Mouse (Mus musculus): ENCODE measurements around the gene Dact3. TPM values are rescaled to one million over a fixed set of nuclear protein-coding genes. Genes with fewer than 3 reads are reported as not detected.

Dact3 gene
- polyA plus RNA-seq, 3 experiments from 2014 or later, result not detected

GRCm38 (mm10) chr7:16918014-16918413 lies 42.9 kb downstream of the Dact3 start:
- no peak for ATAC-seq

- ATAC-seq, result no peak
Observed at GRCm38 (mm10) chr7:16918670-16919069, 43.6 kb downstream of the Dact3 start.

GRCm38 (mm10) chr7:16919395-16920149 lies 44.5 kb downstream of the Dact3 start:
- no peak for ATAC-seq

DNA sequence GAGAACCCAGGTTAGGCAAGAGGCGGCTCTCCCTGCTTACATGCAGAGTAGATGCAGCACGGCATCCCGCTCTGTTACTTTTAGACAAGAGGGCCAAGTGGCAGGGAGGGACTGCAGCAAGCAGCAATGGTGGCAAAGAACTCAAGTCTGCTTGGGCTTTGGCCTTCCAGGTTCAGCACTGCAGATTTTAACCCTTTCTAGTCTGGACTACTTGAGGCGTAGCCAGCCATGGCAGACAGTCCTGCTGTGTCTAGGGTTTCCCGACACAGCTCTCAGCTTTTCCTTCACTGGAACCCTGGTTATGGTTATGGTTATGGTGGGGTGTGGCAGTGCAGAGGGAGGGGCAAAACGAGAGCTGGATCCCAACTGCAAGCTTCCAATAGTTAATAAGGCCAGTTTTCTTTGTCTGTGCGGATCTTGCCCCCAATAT lies 45.0 kb downstream of the Dact3 start:
- no peak for ATAC-seq

GRCm38 (mm10) chr7:16920818-16921791 lies 46.0 kb downstream of the Dact3 start:
- ATAC-seq, result no peak

DNA sequence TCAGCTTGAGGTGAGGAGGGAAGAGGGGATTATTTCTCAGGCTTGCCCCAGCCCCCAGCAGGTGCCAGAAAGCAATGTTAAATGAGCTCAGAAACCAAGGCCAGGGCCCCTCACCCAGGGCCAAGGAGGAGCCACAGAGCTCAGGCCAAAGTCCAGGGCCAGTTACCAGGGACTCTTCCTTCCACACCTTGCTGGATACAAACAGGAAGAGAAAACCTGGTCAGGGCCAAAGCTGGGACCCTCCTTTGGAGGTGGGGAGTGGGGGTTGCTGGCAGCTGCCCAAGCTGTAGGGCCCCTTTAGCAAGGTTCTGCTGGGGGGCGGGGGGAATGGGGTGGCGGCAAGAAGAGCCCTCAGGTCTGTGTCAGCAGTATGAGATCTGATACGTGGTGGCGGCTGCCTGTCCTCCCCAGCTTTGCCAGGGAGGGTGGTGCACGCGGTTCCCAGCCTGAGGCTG lies 46.8 kb downstream of the Dact3 start:
- no peak for ATAC-seq

DNA sequence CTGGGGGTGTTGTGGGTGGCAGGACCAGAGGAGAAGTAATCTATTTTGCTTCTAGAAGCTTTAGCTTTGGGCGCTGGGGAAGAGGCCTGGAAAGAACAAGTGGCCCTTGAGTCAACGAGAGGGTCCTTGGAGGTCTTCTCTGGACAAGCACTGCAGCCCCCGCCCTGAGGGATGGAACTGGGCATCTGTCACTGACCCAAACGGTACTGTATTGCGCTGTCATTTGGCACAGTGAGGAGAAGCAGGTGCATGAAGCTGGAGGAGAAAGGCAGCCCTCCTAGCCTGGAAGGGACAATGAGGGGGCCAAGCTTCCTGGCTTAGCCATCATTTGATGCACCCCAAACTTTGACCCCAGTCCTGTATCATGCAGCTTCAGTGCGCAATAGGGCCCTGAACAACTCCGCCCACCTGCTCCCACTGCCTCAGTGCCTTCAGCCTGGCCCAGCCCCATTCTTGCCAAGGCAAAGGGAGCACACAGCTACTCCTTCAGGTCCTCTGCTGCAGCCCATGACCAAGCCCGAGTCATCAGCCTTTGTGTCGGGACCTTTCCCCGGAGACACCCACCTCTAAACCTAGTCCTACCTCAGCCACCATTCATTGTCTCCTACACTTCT lies 47.4 kb downstream of the Dact3 start:
- ATAC-seq, result no peak

- ATAC-seq, result no peak
Observed at GRCm38 (mm10) chr7:16923283-16924036, 48.3 kb downstream of the Dact3 start.

GRCm38 (mm10) chr7:16924037-16924834 lies 49.1 kb downstream of the Dact3 start, which contains the start of gene Calm3:
TSS of gene Calm3 (minus strand) at chr7:16924114.
- peak; percentile 87 for ATAC-seq

DNA sequence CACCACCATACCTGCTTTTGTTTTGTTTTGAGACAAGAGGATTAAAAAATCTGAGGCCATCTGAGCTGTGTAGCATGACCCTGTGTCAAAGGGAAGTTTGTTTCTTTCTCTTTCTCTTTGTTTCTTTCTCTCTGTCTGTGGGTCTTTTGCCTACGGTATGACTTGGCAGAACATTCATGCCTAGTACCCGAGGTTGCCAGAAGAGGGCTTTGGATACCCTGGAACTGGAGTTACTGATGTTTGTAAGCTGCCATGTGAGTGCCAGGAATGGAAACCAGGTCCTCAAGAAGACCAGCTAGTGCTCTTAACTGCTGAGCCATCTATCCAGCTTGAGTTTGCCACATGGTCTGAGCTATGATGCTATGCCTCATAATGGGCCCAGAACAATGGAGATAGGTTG lies 53.2 kb downstream of the Dact3 start:
- ATAC-seq, result no peak

DNA sequence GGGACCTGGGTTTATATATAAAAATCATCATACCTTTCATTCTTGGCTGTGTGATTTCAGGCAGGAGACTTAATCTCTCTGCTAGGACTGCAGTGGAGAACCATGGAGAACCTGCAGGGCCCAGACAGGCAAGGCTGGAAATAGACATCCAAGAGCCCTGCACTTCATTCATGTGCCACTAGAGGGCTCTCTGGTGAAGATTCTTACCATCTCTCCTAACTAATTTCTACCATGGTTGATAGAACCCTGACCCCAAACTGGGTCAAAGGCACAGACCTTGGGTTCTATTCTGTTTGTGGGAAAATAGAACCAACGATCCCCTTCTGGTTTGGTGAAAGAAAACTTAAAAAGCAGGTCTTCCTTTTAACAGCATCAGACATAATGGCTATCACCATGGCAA lies 55.7 kb downstream of the Dact3 start:
- ATAC-seq, result peak; percentile 71

GRCm38 (mm10) chr7:16931968-16932627 lies 57.0 kb downstream of the Dact3 start:
- ATAC-seq, result peak; percentile 75

GRCm38 (mm10) chr7:16932704-16933577 lies 57.8 kb downstream of the Dact3 start:
- ATAC-seq, result no peak

Other genes with a start within 250 kb of the Dact3 start
- gene Ceacam15, start 199.6 kb upstream of the Dact3 start, polyA plus RNA-seq (2017; shearing (Covaris generic)), result 1 to 10 TPM in 2 of 3 experiments, not detected in 1; 1.3 TPM
- gene Ceacam9, start 153.4 kb upstream of the Dact3 start, polyA plus RNA-seq (2017; shearing (Covaris generic)), result not detected
- 100 to 1,000 TPM in 1 of 3 experiments, 10 to 100 TPM in 2; 62.5 to 127 (median 72.4) TPM for gene Ap2s1, start 136.9 kb upstream of the Dact3 start, polyA plus RNA-seq (2017; shearing (Covaris generic))
- 100 to 1,000 TPM; 134 to 155 (median 155) TPM for gene Slc1a5, start 94.0 kb upstream of the Dact3 start, polyA plus RNA-seq (2017; shearing (Covaris generic))
- 10 to 100 TPM; 16.1 to 24.1 (median 19.7) TPM for gene Strn4, start 59.4 kb upstream of the Dact3 start, polyA plus RNA-seq (2017; shearing (Covaris generic))
- 1 to 10 TPM; 5.7 to 9.6 (median 8.9) TPM for gene Fkrp, start 58.6 kb upstream of the Dact3 start, polyA plus RNA-seq (2017; shearing (Covaris generic))
- 10 to 100 TPM; 38.3 to 51.4 (median 47.1) TPM for gene Prkd2, start 32.4 kb upstream of the Dact3 start, polyA plus RNA-seq (2017; shearing (Covaris generic))
- gene Gng8, start 16.5 kb downstream of the Dact3 start, polyA plus RNA-seq (2017; shearing (Covaris generic)), result not detected
- 1 to 10 TPM; 4.3 to 8.2 (median 7.1) TPM for gene Ptgir, start 31.2 kb downstream of the Dact3 start, polyA plus RNA-seq (2017; shearing (Covaris generic))
- gene Calm3, start 48.8 kb downstream of the Dact3 start, polyA plus RNA-seq (2017; shearing (Covaris generic)), result 100 to 1,000 TPM in 2 of 3 experiments, 10 to 100 TPM in 1; 51.8 to 255 (median 105) TPM
- gene Pnmal2, start 69.4 kb downstream of the Dact3 start, polyA plus RNA-seq (2017; shearing (Covaris generic)), result not detected
- gene Pnmal1, start 84.4 kb downstream of the Dact3 start, polyA plus RNA-seq (2017; shearing (Covaris generic)), result not detected
- gene Gm42372, start 107.8 kb downstream of the Dact3 start, polyA plus RNA-seq (2017; shearing (Covaris generic)), result 1 to 10 TPM; 3.7 to 5.7 (median 5.2) TPM
- under 1 TPM in 2 of 3 experiments, not detected in 1; 0.09 to 0.15 TPM for gene Ccdc8, start 117.4 kb downstream of the Dact3 start, polyA plus RNA-seq (2017; shearing (Covaris generic))
- gene Ppp5c, start 152.6 kb downstream of the Dact3 start, polyA plus RNA-seq (2017; shearing (Covaris generic)), result 10 to 100 TPM; 55.1 to 67.1 (median 62.0) TPM
- under 1 TPM in 2 of 3 experiments, not detected in 1; 0.42 to 0.47 TPM for gene Hif3a, start 187.1 kb downstream of the Dact3 start, polyA plus RNA-seq (2017; shearing (Covaris generic))
- 1 to 10 TPM in 2 of 3 experiments, not detected in 1; 1.2 to 1.5 TPM for gene Psg16, start 198.7 kb downstream of the Dact3 start, polyA plus RNA-seq (2017; shearing (Covaris generic))